Mouse (Mus musculus) testis, adult 2 months (tissue): Measurements from ENCODE around the gene Gramd1b.

Source experiments
- CTCF ChIP-seq: fragments of 200-500 bp; IDR thresholded peaks from 2 replicates; pipeline ENCODE4 v1.5.1; 2012; ENCODE audit warnings: low read depth, mild to moderate bottlenecking, inconsistent platforms, low read length, moderate library complexity; ENCODE audit not compliant: control insufficient read depth, insufficient read depth, insufficient replicate concordance
- POLR2A ChIP-seq: fragments of 200-500 bp; IDR thresholded peaks from 2 replicates; pipeline ENCODE4 v1.6.1; 2012; ENCODE audit warnings: low read depth, mild to moderate bottlenecking, inconsistent platforms, low read length, moderate library complexity; ENCODE audit not compliant: control insufficient read depth

GRCm38 (mm10) chr9:40296251-40296650 is 234.9 kb downstream of the Gramd1b start:
- TF ChIP-seq CTCF (no peak), POLR2A (no peak)
